Mouse (Mus musculus): ENCODE results near the gene Bfar. TPM values are rescaled to one million over a fixed set of nuclear protein-coding genes. Genes with fewer than 3 reads are reported as not detected.

Gene Bfar
- total RNA-seq, 2 experiments from 2014 or later: 36.8 to 39.0 TPM

Other genes starting within 250 kb of the Bfar start
- gene Parn, start 3.7 kb upstream of the Bfar start, total RNA-seq (2021): 10 to 100 TPM; 28.6 to 29.5 TPM
- gene 3110001I22Rik, start 71 bp downstream of the Bfar start, total RNA-seq (2021): 1 to 10 TPM; 3.2 to 5.5 TPM
- not detected for gene Pla2g10, start 59.1 kb downstream of the Bfar start, total RNA-seq (2021)
- 10 to 100 TPM; 44.8 to 47.0 TPM for gene Rrn3, start 108.8 kb downstream of the Bfar start, total RNA-seq (2021)
- 100 to 1,000 TPM in 1 of 2 experiments, 10 to 100 TPM in 1; 97.1 to 104 TPM for gene Ntan1, start 147.0 kb downstream of the Bfar start, total RNA-seq (2021)
- 10 to 100 TPM; 73.0 to 73.4 TPM for gene Pdxdc1, start 231.3 kb downstream of the Bfar start, total RNA-seq (2021)
- 10 to 100 TPM; 71.9 to 75.9 TPM for gene Mpv17l, start 231.3 kb downstream of the Bfar start, total RNA-seq (2021)